Mouse (Mus musculus): ENCODE measurements at regions not wholly inside any gene's neighbourhood (a gene's known extent, or its start where the extent isn't known, plus 50 kb on each side); places are given as distances from the start of the nearest gene placed in this dataset.

DNA sequence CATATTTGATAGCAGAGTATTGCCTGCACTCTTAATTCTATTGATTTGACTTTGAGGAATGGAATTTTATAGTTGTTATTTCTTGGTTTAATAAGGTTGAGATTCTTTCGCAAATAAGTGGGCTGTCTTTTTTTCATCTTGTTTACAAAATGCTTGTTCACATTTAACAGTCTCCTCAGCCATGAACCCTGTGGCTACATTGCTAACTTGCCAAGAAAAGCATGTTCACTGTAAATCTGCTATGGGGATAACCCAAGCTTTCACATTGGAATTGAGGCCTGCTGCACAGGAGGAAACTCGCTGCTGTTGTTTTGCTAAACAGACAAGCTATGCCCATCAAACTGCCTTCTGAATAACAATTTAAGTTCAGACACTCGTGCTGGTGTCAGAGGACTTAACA is 564.6 kb upstream of the Fam92a start:
- 92% methylated on average over 3 of the region's 3 CpGs for WGBS
- no peak overlapping the region for H3K4me3 ChIP-seq (ENCODE audit: control insufficient read depth, insufficient read depth, low read length)
- no peak for DNase-seq

DNA sequence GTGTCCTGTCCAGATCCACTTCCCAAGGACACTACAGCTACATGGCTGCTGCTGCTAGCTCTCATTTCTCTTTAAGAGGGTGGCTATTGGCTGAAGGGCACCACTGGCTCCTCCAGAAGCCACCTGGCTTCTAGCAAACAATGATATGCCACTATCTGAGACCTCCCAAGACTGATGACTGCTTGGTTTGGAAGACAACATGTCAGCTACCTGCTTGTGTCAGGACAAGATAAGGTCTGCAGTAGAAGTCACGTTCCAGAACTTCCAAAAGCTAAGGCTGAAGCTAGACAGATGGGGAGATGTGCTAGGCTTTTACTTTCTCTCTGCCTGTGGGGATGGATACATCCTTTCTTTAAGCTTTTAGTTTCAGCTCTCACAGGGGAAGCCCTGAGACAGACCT is 528.4 kb upstream of the Fam92a start:
- 91% methylated on average over 1 of the region's 1 CpGs for WGBS
- DNase-seq: no peak
- no peak for TF ChIP-seq CTCF (IDR thresholded peaks at IDR 0.05; ENCODE audit: borderline replicate concordance, control insufficient read depth, extremely low read depth, insufficient read depth, low read length, poor library complexity)
- no peak for TF ChIP-seq POLR2A (IDR thresholded peaks at IDR 0.05; ENCODE audit: control insufficient read depth, extremely low read depth, insufficient read depth, low read length, poor library complexity)
- Histone ChIP-seq H3K27me3 (ENCODE audit: control insufficient read depth, insufficient read depth, low read length) (no peaks in the 10 kb centered on the region), H3K36me3 (ENCODE audit: control insufficient read depth, insufficient read depth, low read length) (no peaks in the 10 kb centered on the region), H3K4me3 (ENCODE audit: control insufficient read depth, insufficient read depth, low read length) (no peak overlapping the region), H3K27ac (ENCODE audit: control insufficient read depth, insufficient read depth, low read length) (no peak overlapping the region), H3K4me1 (replicated peaks; ENCODE audit: control insufficient read depth, insufficient read depth, low read length) (no peaks in the 10 kb centered on the region)

More for the DNA sequence above, 564.6 kb upstream of the Fam92a start:
- Histone ChIP-seq H3K27ac (ENCODE audit: control insufficient read depth, insufficient read depth, low read length) (no peak overlapping the region), H3K27me3 (ENCODE audit: control insufficient read depth, insufficient read depth, low read length) (no peaks in the 10 kb centered on the region), H3K36me3 (ENCODE audit: control insufficient read depth, insufficient read depth, low read length) (no peaks in the 10 kb centered on the region), H3K4me1 (replicated peaks; ENCODE audit: control insufficient read depth, insufficient read depth, low read length) (no peaks in the 10 kb centered on the region)
- TF ChIP-seq CTCF (IDR thresholded peaks at IDR 0.05; ENCODE audit: borderline replicate concordance, control insufficient read depth, extremely low read depth, insufficient read depth, low read length, poor library complexity) (no peak), POLR2A (IDR thresholded peaks at IDR 0.05; ENCODE audit: control insufficient read depth, extremely low read depth, insufficient read depth, low read length, poor library complexity) (no peak)

DNA sequence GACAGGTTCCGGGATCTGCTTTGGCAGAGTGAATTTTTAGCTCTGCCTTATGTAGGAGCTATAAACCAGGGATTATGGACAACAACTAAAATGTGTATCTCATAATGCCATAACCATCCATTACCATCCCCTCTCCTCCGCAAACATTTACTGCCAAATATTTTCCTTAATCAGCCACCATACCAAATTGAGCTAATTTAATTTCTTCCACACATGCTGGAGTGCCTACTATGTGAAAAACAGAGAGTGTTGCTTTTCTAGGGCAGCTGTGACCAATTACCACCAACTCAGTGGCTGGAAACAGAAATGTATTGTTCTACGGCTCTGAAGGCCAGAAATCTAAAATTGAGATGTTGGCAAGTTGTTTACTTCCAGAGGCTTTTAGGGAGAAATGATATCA is 506.0 kb upstream of the Fam92a start:
- TF ChIP-seq CTCF (IDR thresholded peaks at IDR 0.05; ENCODE audit: borderline replicate concordance, control insufficient read depth, extremely low read depth, insufficient read depth, low read length, poor library complexity) (no peak), POLR2A (IDR thresholded peaks at IDR 0.05; ENCODE audit: control insufficient read depth, extremely low read depth, insufficient read depth, low read length, poor library complexity) (no peak)
- no peak overlapping the region for H3K27ac ChIP-seq (ENCODE audit: control insufficient read depth, insufficient read depth, low read length)

DNA sequence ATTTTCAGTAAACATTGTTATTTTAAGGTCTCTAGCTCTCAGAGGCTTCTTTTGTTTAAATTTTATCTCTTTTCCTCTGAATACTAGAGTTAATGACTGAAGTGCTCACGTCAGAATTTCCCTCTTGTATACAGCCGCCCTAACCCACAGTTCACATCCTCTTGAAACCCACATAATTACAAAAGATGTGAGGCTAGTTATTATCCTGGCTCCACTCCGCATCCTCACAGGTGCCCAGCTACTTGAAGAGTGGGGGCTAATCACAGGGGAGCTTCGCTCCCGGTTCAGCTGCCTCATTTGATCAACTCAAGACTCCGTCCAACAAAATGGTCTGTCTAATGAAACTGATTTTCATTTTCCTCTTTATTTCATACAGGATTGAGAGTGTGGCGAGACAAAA is 499.6 kb upstream of the Fam92a start:
- TF ChIP-seq POLR2A (IDR thresholded peaks at IDR 0.05; ENCODE audit: control insufficient read depth, extremely low read depth, insufficient read depth, low read length, poor library complexity): no peak
- TF ChIP-seq CTCF (IDR thresholded peaks at IDR 0.05; ENCODE audit: borderline replicate concordance, control insufficient read depth, extremely low read depth, insufficient read depth, low read length, poor library complexity): no peak
- Histone ChIP-seq H3K27ac (ENCODE audit: control insufficient read depth, insufficient read depth, low read length) (no peak overlapping the region), H3K4me1 (replicated peaks; ENCODE audit: control insufficient read depth, insufficient read depth, low read length) (no peaks in the 10 kb centered on the region), H3K4me3 (ENCODE audit: control insufficient read depth, insufficient read depth, low read length) (no peak overlapping the region), H3K36me3 (ENCODE audit: control insufficient read depth, insufficient read depth, low read length) (no peaks in the 10 kb centered on the region), H3K27me3 (ENCODE audit: control insufficient read depth, insufficient read depth, low read length) (no peaks in the 10 kb centered on the region)
- 84% methylated on average over 7 of the region's 7 CpGs for WGBS
- DNase-seq: no peak

More for the DNA sequence above, 506.0 kb upstream of the Fam92a start:
- no peaks in the 10 kb centered on the region for H3K27me3 ChIP-seq (ENCODE audit: control insufficient read depth, insufficient read depth, low read length)
- no peaks in the 10 kb centered on the region for H3K36me3 ChIP-seq (ENCODE audit: control insufficient read depth, insufficient read depth, low read length)
- DNase-seq: no peak
- H3K4me3 ChIP-seq (ENCODE audit: control insufficient read depth, insufficient read depth, low read length): no peak overlapping the region
- H3K4me1 ChIP-seq (replicated peaks; ENCODE audit: control insufficient read depth, insufficient read depth, low read length): no peaks in the 10 kb centered on the region
- WGBS: 94% methylated on average over 3 of the region's 3 CpGs

DNA sequence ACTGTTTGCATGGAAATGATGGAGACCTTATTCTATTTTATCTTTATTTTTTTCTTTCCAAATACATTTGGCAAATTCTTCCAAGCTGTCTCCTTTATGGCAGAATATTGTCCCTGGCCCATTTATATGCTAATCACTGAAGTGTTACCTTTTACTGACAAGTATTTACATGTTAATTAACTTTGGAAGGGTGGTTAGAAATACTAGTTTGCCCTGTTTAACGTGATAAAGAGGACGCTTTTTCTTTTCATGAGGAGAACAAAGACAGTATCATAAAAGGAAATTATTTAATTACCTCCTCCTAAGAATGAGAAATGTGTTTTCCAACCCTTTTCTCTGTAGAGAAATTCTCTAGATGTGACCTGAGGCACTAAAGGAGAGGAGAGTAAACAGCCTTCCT is 491.4 kb upstream of the Fam92a start:
- no peak for TF ChIP-seq CTCF (IDR thresholded peaks at IDR 0.05; ENCODE audit: borderline replicate concordance, control insufficient read depth, extremely low read depth, insufficient read depth, low read length, poor library complexity)
- TF ChIP-seq POLR2A (IDR thresholded peaks at IDR 0.05; ENCODE audit: control insufficient read depth, extremely low read depth, insufficient read depth, low read length, poor library complexity): no peak
- 76% methylated on average over 2 of the region's 2 CpGs for WGBS
- DNase-seq: no peak

DNA sequence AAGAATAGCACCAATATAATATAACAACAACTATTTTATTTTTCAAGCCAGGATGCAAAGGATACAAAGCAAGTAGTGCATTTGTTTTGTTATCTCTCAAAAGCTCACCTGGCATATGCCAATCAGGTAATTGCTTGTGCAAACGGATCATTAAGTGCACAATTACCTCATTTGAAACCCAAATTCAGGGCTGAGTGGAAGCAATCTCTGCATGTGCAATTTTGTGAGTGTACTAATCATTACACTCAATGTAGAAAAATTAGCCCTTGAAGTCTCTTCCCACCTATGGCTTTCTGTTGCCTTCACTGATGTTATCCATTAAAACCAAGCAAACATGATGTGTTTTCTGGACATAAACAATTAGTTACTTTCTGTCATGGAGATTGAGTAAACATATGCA is 490.9 kb upstream of the Fam92a start:
- Histone ChIP-seq H3K36me3 (ENCODE audit: control insufficient read depth, insufficient read depth, low read length) (no peaks in the 10 kb centered on the region), H3K4me1 (replicated peaks; ENCODE audit: control insufficient read depth, insufficient read depth, low read length) (no peaks in the 10 kb centered on the region), H3K4me3 (ENCODE audit: control insufficient read depth, insufficient read depth, low read length) (no peak overlapping the region), H3K27ac (ENCODE audit: control insufficient read depth, insufficient read depth, low read length) (no peak overlapping the region), H3K27me3 (ENCODE audit: control insufficient read depth, insufficient read depth, low read length) (no peaks in the 10 kb centered on the region)
- TF ChIP-seq CTCF (IDR thresholded peaks at IDR 0.05; ENCODE audit: borderline replicate concordance, control insufficient read depth, extremely low read depth, insufficient read depth, low read length, poor library complexity): no peak
- no peak for TF ChIP-seq POLR2A (IDR thresholded peaks at IDR 0.05; ENCODE audit: control insufficient read depth, extremely low read depth, insufficient read depth, low read length, poor library complexity)
- 81% methylated on average over 1 of the region's 1 CpGs for WGBS
- DNase-seq: no peak

More for the DNA sequence above, 491.4 kb upstream of the Fam92a start:
- H3K27ac ChIP-seq (ENCODE audit: control insufficient read depth, insufficient read depth, low read length): no peak overlapping the region
- no peaks in the 10 kb centered on the region for H3K27me3 ChIP-seq (ENCODE audit: control insufficient read depth, insufficient read depth, low read length)
- no peak overlapping the region for H3K4me3 ChIP-seq (ENCODE audit: control insufficient read depth, insufficient read depth, low read length)
- no peaks in the 10 kb centered on the region for H3K4me1 ChIP-seq (replicated peaks; ENCODE audit: control insufficient read depth, insufficient read depth, low read length)
- no peaks in the 10 kb centered on the region for H3K36me3 ChIP-seq (ENCODE audit: control insufficient read depth, insufficient read depth, low read length)

DNA sequence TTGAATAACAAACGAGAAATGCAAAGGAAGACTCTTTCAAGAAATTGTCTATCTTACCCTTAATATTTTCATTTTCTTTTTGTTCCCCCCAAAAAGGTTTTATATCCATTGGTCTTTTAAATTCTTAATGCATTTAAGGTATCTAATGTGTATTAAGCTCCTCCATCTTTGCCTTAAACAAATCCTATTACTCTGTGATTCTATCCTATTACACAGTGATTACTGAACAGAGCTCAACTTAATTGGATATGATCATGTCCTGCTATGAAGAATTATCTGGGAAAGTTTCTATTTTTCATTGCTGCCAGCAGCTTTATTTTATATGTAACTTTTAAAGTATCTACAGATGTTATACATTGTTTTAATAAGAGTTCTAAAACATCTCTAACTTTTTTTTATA is 487.3 kb upstream of the Fam92a start:
- H3K27ac ChIP-seq (ENCODE audit: control insufficient read depth, insufficient read depth, low read length): no peak overlapping the region
- no peak for DNase-seq
- no peaks in the 10 kb centered on the region for H3K36me3 ChIP-seq (ENCODE audit: control insufficient read depth, insufficient read depth, low read length)
- TF ChIP-seq CTCF (IDR thresholded peaks at IDR 0.05; ENCODE audit: borderline replicate concordance, control insufficient read depth, extremely low read depth, insufficient read depth, low read length, poor library complexity) (no peak), POLR2A (IDR thresholded peaks at IDR 0.05; ENCODE audit: control insufficient read depth, extremely low read depth, insufficient read depth, low read length, poor library complexity) (no peak)
- WGBS: 91% methylated on average over 1 of the region's 1 CpGs
- H3K4me1 ChIP-seq (replicated peaks; ENCODE audit: control insufficient read depth, insufficient read depth, low read length): no peaks in the 10 kb centered on the region
- H3K27me3 ChIP-seq (ENCODE audit: control insufficient read depth, insufficient read depth, low read length): no peaks in the 10 kb centered on the region
- no peak overlapping the region for H3K4me3 ChIP-seq (ENCODE audit: control insufficient read depth, insufficient read depth, low read length)
